Mouse (Mus musculus) common myeloid progenitor, adult 5-6 weeks (primary cell): ENCODE data around the gene Pank3. TPM values are rescaled to one million over a fixed set of nuclear protein-coding genes. Genes with fewer than 3 reads are reported as not detected.

Source experiments
- ATAC-seq: replicated peaks from 2 replicates; pipeline ENCODE4 v1.8.0; 2016; ENCODE audit warnings: low read depth, mild to moderate bottlenecking, moderate TSS enrichment, inconsistent platforms; ENCODE audit not compliant: poor library complexity, severe bottlenecking
- total RNA-seq: library from RNA; stranded (forward); fragments of 200-1000, 187-1606 nt; gene quantifications from 2 replicates; pipeline ENCODE4 v1.2.3, GENCODE M21; 2017

The Pank3 gene
- total RNA-seq = 32.2 and 35.9 TPM in 2 replicates

DNA sequence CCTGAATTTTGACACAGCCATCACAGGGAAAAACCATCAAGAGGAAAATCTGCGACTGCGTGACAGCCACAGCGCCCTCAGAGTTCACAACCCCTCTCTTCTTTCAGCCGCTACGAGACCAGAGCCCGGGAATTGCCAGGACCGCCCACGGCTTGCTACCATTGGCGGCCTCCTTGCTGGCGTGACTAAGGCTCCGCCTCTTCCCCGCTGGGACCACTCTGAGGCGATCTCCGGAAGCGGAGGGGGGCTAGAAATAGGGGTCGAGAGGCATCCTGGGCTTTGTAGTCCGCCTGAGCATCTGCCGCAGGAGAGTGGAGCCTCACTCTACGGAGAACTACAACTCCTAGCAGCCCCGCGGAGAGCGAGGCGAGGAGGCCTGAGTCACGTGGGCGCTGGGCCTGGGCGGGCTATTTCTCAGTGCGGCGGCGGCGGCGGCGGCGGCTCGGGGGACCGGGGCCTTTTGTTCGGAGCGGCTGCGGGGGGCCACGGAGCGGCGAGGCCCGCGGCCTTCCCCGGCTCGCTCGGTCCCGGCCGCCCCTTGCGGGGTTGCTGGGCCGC, at the start of gene Pank3:
Gene Pank3 (plus strand): TSS at position 297 of the 558 bp plus-strand sequence.
- ATAC-seq = peak; percentile 98

DNA sequence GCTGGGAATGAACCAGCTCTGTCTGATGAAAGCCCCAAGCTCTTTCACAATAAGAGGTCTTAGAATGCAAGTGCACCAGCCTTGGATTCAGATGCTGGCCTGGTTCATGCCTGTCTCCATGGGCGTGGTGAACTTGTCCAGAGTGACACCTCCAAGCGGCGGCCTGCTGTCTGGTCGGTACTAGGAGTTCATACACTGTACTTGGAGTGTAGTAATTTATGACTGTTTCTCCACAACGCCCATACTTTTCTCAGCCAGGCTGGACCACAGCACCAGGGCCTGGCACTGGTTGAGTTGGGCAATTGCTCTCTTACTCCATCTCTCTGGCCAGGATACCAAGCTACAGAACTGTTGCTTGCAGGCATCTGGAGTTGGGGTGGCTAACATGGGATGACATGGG, 45.4 kb upstream of the Pank3 start:
- no peak for ATAC-seq

DNA sequence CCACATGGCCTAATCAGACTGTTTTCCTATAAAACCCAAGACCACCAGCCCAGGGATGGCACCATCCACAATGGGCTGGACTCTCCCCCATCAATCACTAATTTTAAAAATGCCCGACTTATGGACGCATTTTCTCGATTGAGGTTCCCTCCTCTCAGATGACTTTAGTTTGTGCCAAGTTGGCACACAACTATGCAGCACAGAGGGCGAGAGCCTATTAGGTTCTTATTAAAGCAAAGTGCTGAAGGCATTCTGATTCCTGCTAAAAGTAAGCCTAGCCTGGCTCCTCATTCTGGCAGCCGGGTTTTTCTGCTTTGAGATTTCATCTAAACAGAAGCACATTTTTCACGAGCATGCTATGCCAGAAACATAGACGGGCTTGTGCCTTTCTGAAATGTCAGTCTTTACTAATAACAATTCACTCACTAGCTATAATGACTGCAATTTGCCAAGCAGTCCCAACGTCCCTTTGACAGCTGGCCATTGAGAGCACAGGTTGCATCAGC, 42.9 kb upstream of the Pank3 start:
- no peak for ATAC-seq

DNA sequence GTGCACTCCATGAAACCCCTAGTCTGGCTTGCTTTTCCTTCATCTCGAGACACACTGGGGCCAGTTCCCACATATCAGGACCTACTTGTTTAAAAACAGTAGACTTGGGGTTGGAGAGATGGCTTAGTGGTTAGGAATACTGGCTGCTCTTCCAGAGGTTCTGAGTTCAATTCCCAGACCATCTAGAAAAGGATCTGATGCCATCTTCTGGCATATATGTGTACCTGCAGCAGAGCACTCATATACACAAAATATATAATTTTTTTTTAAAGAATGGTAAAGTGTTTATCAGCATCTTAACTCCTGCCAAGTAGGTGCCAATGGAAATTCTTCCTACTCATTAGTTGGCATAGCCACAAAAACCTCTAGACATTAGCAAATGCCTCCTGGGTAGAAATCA, 41.1 kb upstream of the Pank3 start:
- no peak for ATAC-seq

DNA sequence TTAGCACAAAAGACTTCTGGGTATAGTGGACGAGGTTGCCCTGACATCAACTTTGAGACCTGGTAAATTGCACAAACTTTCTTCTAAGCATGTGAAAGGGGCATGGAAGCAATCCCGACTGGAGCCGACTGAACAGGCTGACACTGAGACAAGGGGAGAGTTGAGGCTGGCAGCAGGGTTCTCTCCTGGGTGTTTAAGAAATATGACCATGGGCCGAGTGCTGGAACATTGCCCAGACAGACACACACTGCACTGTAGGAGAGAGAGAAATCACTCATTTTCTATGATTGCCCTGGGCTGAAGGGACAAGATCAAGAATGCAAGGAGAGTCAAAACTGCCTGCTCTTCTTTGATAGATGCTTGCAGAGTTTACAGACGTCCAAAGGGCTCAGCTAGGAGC, 40.1 kb upstream of the Pank3 start:
- ATAC-seq = no peak

DNA sequence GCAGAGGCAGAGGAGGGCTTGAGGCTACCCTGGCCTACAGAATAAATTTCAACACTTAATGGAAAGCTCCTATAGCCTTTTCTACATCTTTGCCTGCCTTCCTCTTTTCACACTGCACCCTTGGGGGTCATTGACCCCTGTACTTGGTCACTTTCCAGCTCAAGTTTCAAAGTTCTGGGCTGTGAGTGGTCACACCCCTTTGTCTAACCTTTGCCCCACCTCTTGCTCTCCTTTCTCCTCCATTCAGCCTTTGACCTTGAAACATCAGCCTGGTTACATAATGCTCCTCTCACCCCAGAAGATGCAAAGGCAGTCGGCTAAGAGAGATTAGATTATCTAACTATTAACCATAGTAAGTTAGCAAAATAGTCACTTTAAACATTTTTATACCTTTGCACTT, 36.9 kb upstream of the Pank3 start:
- no peak for ATAC-seq

DNA sequence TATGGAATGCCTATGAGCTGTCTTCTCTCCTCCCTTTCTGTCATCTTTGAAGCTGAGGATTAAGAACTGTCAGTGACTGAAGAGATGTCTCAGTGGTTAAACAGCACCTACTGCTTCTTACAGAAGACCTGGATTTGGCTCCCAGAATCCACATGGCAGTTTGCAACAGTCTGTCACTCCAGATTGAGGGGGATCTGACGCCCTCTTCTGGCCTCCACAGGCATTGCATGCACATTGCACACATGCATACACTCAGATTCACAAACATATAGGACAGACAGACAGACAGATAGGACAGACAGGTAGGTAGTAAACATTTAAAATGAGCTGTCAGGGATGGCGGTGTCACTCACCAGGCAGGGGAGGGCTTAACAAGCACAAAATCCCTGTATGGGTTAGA, 32.5 kb upstream of the Pank3 start:
- no peak for ATAC-seq

DNA sequence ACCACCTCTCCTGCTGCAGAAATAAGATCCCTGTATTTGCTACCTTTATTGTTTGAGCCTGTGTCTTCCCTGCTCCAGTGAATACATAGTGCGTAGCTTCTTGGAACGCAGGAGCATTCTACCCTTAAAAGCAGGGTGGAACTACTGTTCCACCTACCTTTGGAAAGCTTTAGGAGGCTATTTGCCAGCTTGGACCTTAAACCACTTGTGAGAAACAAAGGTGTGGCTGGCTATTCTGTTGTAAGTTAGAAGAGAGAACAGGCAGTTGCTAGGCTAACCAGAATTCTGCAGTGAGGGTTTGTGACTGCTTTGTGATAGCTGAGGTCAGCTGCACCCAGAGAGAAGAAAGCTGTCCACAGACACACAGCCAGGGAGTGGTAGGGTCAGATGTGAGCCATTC, 32.0 kb upstream of the Pank3 start:
- no peak for ATAC-seq

DNA sequence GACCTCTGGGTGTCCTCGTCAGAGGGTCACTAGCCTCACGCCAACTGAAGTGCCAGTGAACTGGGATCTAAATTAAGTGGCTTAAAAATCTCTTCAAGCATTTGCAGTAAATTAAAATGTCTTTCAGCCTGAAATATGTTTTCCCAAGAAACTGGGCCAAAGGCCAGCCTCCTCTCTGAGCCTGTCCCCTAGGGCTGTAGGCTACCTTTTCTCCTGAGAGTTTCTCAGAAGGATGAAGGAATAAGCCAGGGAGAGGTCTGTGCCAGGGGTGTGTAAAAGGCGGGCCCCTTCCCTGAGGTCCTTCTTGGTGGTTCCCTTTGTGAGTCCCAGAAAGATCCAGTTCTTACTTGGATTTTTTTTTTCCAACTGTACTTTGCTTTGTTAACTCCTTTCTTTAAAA, 31.2 kb upstream of the Pank3 start:
- no peak for ATAC-seq

DNA sequence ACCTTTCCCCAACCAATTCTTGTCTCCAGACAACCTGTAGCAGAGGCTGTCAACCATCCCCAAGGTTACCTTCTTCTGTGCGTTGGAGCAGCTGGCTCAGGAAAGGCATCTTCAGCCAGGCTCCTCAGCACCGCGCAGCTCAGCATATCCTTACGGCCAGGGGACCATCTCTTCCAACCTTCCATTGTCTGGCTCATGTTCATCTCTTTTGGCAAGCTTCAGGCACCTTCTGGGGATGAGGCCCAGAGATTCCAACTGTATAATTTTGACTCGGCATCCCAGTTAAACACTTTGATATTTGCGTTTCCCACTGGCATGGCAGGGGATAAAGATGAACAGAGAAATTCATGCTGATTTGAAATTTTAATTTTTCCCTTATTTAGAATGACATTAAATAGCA, 25.7 kb upstream of the Pank3 start:
- no peak for ATAC-seq

DNA sequence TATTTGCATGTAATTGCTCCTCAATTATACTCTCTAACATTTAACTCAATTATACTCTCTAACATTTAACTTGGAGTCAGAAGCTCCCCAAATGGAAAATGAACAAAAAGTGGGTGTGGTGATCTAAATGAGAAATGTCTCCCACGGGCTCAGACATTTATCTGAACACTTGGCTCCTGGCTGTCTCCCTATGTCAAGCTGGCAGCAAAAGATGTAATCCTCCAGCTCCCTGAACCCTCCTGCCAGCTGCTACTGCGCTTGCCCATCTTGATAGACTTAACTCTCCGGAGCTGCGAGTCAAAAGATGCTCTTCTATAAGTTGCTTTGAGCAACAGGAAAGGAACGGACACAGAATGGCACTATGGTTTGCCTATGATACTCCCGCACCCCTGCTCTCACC, 24.7 kb upstream of the Pank3 start:
- no peak for ATAC-seq

DNA sequence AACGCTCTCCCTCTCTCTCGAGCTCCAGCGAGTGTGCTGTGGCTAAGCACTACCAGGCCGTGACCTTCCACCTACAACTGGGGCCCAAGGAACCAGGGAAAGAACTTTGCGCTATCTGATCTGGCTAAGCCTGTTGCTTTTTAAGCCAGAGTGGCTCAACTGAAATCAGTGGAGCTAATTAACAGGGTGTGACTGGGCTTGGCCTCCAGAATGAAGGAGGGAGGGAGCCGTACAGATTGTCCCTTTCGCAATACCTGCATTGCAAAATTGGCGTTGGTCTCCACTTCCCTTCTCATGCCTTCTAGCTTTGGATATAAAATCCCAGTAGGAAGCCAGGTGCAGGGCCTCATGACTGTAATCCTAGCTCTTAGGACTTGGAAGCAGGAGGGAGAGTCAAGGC, 18.7 kb upstream of the Pank3 start:
- ATAC-seq = no peak

DNA sequence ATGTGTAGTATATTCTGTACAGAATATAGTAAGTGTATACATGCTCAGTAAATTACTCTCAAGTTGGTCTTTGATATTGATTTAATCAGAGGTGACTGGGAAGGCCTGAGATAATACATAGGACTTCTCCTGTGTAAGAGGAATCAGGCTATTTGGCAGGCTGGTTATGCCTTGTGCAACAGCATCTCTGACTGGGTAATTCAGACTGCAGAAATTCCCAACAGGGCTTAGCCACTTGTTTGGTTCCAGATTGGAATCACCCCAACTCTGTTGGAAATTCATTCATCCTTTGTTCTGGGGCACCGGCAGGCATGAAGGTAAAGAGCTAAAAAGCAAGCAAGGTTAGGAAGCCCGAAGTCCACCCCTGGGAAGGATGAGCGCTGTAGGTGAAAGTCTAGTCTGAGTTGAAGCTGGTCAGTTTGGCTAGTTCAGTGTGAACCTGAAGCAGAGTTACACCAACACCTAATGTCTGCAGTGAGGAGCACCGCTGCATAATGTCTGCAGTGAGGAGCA, 14.3 kb upstream of the Pank3 start:
- ATAC-seq = no peak

DNA sequence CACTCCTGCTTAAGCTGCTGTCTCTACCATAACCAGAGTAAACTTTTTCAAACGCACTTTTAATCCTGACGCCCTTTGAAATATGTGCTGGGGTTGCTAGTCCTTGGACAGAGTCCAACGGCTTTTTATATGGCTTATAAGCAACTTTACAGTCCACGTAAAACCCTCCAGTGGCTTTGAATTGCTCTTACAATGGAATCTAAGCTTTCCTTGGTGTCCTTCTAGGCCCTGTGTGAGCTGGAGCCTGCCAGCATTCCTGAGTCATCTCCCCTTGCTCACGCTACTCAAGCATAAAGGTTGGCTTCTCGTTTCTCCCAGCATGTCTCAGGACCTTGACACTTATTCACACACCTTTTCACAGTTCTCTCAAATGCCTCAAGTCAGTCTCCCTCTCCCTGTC, 13.7 kb upstream of the Pank3 start:
- no peak for ATAC-seq

DNA sequence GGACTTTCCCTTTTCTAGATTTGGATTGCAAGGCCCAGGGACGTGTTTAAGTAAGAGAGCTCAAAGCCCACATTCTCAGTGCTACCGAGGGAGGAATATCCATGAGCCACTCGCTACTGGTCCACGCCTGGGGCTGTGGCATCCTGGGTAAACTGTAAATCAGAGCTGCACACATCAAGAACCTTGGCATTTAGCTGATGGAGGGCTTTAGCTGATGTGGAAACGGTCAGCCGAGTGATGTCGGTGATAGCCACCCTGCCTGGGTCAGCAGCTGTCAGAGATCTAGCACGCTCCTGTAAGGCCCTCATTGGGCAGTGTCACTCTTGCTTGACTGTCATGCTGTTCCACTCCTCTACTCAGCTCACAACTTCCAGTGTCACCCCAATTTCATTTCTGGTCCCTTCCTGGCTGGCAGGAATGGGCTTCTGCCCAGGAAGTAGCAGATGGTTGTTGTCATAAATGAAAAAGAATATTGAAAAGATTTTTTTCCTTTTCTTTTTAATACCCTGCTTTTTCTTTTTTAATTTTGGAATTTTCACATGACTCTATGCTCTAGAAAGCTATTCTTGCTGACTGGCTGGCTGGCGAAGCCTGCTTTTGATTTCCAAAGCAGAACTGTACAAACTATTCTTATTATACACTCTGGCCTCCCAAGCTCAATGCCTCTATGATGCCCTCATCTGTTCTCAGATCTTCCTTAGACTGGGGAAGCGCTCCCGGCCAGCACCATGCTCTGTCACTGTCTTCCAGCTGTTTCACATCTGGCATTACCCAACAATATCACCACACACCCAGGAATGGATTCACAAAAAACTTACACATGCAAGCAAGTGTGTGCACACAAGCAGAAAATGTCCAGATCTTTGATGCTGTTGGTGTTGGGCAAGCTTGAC, 12.6 kb upstream of the Pank3 start:
- no peak for ATAC-seq

DNA sequence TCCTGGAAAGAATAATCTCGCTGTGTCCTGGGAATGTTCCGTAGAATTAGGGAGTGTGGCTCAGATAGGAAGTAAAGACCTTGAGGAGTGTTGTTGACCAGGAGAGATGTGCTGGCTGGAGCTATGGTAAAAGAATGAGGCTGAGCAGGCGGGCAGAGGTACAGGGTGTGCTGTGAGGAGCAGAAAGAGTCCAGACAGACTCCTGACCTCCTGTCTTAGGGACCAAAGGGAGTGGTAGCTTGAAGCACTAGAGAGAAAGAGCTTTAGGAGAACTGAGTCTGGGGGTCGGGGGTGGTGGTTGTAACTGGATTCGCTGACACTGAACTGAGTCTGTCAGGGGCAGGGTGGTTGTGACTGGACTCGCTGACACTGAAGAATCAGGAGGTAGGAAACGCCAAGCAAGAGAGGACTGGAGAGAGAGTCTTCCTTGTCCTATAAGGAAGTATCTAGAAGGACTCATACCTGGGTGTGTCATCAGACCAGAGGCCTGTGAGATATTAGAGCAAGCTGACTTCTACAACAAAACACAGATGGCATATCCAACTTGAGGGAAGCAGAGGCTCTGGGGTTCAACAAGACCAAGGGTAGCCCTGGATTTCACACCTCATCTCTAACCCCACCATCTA, 9.2 kb upstream of the Pank3 start:
- ATAC-seq = no peak

DNA sequence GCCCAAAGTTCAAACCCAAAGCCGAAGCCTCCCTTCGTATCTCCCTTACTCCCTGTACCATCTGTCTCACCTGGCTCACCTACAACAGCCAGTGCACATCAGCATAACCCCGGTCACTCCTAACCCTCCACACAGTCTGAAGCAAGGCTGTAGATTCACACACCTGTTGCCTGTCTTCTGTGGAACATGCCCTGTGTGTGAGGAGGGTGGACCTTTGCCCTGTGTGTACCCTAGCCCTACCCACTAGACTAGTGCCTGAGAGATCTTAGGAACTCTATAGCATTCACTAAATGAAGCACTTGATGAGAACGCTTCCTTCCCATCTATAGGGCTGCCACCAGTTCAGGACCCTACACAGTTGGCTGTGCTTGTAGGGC, 8.7 kb upstream of the Pank3 start:
- no peak for ATAC-seq

DNA sequence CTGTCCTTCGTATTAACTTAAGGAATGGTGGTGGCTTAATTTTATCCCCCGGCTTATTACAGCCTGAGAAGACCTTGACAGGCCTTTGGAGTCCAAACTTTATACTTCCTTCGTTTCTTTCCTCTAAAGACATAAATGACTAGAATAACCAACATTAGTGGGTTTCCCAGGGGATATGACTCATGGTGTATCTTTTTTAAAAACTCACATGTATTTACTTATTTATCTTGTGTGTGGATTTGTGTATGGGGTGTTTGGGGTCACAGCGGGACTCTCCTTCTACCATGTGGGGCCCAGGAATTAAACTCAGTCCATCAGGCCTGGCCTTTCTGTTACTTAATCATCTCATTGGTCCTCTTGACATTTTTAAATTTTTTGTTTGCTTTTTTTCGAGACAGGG, 2.4 kb upstream of the Pank3 start:
- ATAC-seq = no peak

DNA sequence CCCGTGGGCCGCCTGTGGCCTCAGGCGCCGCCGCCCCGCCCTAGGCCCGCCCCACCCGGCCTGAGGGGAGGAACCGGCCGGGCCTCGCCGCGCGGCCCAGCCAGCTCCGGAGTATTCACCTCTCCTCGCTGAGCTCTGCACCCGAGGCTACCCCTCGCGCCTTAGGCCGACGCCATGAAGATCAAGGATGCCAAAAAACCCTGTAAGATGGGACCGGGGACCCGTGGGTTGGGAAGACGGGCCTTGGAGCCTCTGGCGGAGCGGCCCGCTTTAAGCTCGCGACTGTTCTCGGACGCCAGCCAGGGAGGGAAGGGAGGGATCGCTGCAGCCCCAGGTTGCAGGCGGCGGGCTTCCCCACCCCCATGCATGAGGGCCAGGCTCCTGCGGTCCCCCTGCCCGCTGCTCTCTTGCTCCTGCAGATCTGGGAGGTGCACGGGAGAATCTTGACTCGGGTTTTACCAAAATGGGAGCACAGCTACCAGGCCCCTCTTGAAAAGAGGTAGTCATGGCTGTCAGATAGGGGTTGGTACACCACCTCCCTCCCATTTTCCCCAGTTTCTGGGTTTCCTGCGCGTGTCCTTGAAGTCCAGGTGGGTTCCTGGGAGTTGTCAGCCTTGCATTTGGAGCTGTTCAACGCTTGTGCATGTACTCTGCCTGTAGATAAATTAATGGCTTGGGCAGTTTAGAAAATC, 608 bp downstream of the Pank3 start:
- ATAC-seq = peak; percentile 43

DNA sequence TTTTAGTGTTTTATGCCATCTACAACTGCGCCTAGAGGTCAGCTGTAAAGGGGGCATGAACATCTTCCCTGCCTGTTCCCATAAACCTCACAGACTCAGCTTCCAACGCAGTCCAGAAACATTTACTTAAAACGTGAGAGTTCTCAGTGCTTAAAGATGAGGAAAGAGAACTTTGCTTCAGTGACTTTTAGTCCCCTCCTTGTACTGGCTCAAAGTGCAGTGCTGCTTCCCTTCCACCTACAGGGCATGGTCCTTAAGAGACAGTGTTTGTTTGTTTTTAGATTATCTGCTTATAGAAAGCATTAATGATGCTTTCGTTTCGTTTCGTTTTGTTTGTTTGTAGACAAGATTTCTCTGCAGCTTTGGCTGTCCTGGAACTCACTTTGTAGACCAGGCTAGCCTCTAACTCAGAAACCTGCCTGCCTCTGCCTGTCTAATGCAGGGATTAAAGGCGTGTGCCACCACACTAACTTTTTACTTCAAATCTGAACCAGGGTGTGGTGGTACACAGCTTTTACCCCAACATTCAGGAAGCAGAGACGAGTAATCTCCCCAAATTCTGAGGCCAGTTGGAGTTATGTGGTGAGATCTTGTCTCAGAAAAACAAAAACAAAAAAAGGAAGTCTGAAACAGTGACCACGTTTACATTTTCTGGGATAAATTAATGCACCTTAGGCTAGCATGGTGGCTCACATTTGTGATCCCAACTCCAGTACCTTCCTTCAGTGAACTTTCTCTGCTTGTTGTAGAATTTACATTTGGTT, 1.6 kb downstream of the Pank3 start:
- no peak for ATAC-seq
